Mouse (Mus musculus) CD4-positive, CD25-positive, alpha-beta regulatory T cell, adult 4 months (primary cell): ENCODE data around the gene Ncam2. TPM values are rescaled to one million over a fixed set of nuclear protein-coding genes. Genes with fewer than 3 reads are reported as not detected.

Source experiments
- ATAC-seq: one replicate; pipeline ENCODE4 v1.8.0; 2017
- polyA plus RNA-seq, 2 experiments: library from polyadenylated mRNA; unstranded; fragments of 100-300 nt; shearing (Covaris generic); gene quantifications; one replicate each; pipeline ENCODE4 v1.2.1; 2017

The Ncam2 gene
- polyA plus RNA-seq: under 1 TPM in 1 of 2 experiments, not detected in 1; 0.13 TPM

DNA sequence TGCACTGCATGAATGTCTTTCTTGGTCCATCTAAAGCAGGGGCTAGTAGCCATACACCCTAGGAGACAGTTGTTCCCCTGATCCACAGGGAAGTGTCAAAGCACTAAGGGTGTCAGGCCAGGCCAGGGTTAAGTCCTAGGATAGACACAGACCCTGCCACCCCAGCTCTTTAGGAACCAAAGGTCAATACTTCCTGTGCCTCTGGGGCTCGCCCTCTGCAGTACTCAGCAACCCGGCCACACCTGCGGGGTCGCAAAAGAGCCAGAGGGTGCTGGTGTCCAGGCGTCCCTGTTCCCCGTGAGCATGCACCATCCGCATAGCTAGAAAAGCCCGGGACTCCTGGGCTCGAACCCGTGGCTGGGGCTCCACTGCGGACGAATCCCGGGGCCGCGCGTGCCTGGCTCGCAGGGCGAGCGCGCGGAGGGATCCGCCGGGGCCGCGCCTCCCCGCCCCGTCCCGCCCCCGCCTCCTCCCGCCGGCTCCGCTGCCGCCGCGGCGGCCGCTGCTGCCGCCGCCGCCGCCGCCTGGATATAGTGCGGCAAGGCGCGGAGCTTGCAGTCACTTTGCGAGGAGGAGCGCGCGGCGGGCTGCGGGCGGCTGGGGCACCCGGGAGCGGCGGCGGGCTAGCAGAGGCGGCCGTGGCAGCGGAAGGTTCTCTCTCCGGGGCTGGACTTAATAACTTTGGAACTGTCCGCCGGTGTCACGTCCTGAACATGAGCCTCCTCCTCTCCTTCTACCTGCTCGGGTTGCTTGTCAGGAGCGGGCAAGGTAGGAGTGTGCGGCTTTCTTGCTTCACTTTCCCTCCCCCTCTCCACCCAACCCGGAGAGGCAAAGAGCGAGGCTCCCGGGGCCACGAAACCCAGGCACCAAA lies at the start of gene Ncam2:
Gene Ncam2, plus strand, starts transcription at position 497 of the 871 bp plus-strand sequence.
- no peak for ATAC-seq

DNA sequence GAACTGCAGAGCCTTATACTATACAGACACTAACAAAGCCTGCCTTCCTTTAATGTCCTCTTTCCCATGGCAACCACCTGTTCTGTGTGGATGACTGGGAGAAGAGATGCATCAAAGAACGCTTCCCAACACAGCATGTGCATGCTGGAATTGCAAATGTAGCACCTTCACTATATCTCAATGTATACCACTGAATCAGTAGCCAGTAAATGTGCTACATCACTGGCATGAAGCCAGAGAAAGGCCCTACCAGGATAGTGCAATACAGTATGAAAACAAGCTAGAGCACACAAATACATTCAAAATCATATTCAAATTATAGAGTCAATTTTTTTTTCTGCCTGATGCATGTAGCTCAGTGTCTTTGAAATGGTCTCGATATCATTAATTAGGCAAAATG lies 29.7 kb upstream of the Ncam2 start:
- no peak for ATAC-seq

DNA sequence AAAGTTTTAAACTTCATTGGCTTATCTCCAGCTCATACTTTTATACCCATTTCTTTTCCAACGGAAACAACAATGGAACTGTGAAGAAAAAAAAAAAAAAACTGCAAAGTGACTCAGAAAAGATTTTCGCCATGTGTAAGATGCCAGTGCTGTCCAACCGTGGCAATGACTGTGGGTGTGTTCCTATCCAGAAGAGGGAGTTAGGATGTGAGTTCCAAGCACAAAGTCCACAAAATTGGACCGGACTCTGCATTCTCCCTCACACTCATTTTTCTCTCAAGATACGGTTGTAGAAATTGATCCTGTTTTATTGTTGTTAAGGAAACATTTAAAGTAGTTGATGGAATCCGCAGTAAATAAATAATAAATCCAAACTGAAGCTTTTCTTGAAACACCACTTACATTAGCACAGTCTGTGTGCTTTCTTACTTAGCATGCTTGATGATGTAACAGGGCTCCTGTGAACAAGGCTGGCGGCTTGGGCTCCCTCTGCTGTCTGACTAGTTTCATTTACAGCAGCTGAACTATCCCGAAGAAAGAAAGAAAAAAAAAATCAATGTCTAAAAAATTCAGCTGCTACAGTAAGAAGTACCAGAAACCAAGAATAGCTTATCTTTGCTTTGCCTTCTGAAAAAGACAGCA lies 25.1 kb upstream of the Ncam2 start:
- ATAC-seq: no peak

DNA sequence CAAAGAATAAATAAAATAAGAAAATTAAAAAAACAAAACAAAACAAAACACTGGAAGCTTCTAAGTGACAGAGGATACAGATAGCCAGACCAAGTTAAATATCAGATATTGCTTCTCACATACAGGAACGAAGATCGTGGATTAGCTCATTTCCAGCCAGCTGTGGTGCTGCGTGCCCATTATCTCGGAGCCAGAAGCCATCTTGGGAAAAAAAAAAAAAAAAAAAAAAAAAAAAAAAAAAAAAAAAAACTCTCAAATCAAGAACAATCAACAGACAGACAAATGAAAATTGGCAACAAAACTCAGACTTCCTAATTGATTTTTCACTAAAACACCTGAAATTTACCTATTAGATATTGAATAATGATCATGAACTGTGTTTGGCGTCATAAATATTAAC lies 20.7 kb upstream of the Ncam2 start:
- ATAC-seq: no peak

DNA sequence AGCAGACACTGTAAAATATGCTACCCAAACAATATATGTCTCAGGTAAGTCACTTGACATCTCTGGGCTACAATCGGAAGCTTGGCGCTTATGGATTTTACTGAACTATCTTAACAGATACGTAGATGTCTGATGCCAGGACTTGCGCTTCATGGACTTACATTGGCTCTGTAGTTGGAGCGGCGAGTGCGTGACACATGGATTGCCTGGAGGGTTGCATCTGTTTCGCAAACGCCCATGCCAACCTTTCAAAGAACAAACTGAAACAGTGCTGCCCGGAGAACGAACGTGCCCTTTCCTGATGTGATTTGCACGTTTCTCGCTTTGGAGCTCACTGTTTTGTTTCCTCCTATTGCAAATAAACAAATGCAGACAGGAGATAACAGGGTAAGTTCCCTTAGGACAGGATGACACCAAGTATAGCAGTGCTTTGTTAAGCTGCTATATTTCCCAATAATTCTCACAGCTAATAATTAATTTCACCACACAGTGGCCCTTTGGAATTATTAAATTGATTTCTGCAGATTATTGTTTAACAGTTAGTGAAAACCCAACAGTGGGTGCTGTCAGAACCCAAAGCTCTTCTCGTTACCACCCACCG lies 12.8 kb upstream of the Ncam2 start:
- no peak for ATAC-seq

DNA sequence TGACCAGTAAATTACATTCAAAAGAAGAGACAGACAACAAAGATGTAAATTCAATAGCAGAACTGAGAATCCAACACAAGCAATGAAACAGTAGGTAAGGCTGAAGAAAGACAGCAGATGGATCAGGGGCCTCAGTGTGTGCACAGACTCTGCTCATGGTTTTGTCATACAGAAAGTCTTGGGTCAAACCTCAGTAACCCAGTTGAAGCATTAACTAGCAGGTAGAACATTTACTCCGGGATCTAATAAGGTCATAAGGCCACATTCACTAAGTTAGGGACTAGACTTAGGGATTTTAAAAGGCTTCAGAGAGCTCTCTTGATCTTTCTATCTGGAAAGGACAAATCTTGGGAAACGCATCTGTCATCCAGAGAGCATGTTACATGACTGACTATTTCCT lies 8.9 kb upstream of the Ncam2 start:
- no peak for ATAC-seq

DNA sequence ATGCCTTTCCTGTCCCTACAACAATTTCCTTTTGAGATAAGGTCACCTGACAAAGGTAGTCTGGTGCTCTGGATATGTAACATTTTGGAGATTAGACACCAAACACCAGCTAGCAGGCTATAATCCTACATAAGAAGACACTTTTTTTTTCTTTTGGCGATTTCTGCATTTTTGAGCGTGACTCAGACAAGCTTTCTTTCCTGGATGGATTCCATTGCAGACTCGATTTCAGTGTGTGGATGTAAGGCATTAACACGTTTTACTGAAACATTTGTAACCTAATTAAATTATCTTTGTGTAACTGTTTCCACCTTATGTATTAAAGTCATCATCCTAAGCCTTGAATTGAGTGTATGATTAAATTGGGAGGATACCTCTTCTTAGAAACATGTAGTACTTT lies 7.9 kb upstream of the Ncam2 start:
- no peak for ATAC-seq

DNA sequence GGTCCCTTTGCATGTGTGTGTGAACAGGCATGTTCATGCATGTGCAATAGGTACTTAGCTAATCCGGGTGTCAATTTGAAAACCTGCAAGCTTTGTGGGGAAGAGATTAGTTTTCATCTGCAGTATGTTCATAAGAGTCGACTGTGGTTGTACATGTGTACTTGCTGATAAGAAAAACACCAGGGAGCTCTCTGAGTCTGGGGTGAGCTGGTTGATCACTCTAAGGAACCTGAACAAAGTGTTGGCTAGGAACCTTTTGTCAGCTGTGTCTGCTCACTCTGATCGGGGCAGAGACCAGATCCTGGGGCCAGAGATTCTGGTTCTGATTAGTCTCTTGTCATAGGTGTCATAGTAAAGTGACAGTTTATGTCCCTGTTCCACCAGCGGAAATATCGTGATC lies 1.0 kb upstream of the Ncam2 start:
- ATAC-seq: no peak

DNA sequence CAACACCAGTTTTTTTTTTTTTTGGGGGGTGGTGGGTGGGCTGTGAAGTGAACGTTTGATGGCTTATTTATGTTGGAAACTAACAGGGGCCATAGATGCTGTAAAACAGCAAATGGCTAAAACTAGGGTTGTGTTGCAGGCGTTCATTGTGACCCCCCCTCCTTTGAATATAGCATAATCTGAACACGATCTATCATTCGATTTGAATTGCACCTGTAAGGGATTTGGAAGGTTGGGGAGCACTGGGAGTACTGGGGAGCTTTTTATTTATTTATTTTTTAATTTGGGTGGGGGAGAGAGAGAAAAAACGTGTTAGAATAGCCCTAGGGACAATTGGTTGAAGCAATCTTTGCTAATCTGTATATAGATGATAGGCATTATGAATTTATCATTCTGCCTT lies 974 bp downstream of the Ncam2 start:
- no peak for ATAC-seq

DNA sequence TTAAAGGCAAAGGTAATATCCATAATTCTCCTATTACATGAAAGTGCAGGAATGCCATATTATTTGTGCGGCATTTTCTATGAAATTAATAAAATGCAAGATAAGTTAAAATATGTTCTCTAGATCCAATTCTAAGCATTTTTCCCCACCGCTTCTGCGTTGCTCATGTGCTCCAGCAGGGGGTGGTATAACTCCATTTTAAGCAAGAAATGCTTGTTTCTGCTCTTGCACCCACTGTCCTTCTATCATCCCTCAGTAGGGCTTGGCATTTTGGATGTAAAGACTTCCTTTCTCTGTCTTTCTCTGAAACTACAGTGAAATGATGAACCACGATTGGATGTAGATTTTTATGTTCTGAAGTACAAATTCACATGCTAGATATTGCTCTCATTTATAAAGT lies 1.5 kb downstream of the Ncam2 start:
- no peak for ATAC-seq

DNA sequence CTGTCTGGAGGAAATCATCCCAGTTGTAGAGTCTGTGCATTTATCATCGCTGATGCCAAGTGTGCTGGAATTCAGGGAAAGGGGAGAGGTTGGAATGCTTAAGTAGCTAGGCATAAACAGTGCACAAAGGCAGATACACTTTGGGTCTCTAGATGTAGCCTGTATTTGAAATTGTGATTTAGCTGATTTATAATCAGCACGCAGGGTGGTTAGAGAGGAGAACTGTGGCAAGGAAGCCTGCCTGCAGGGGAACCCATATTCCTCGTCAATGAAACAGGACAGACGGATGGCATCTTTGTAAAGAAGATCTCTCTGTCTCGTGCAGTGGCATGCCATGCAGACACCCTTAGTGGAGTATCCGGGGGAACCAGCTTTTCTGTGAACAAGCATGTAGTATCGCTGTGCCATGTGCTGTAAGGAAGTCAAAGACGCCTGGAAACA lies 2.2 kb downstream of the Ncam2 start:
- no peak for ATAC-seq

DNA sequence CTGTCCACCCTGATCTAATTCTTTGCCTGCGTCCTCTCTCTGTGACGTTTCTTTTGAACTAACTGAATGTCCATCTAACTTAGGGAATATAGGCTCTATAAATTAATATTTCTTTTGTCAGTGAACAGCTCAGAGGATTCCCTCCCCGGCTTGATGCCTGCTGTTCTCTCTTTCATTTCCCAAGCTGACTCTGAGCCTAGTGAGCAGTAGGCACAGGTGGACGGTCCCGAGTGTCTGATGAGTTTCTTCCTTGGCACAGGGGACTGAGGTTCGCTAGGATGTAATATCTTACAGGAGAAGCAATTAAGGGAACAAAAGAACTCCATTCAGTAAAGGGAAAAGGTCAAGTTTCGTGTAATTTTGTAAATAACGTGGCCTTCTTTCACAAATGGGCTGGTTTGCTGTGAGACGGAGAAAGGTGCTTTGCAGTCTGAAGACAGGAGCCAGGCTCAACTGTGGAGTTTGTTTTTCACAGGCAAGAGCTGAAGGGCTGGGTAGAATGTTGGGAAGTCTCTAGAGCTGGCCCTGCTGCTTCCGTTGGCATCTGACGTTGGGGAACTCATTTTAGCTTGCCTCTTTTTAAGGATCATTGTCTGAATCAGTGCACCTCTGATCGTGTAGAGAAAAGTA lies 4.0 kb downstream of the Ncam2 start:
- no peak for ATAC-seq

DNA sequence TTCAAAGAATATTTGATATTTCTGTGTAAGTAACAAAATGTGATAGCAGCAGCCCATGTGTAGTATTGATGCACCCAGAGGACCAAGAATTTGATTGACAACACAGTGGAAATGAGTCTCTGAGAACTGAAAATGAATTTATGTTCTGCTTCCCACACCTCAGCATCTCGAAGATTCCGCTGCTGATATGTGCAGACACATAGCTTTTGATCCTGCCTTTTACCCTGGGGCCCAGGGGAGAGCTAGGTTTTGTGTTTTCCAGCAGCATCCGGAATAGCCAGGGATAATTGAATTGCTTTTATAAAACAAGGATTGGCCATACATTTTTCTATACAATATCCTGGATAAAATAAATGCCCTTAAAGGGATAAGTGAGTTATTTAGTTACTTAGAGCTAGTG lies 20.7 kb downstream of the Ncam2 start:
- ATAC-seq: no peak

DNA sequence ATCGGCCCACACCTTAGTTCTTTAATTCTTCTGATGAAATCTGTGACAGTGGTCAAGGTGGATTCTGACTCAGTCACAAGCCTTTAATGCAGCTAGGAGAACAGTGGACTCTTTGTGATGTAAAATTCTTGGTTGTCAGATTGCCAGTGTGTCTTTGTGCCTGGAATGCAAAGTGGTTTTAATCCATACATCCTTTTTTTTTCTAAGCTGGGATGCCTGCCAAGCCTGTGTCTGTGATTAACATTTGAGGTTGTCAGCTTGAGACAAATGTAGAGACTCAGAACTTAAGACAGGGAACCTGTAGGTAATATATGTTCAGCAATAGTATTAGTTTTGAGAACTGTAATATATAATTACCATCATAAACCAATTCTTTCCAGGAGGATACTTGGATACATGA lies 23.3 kb downstream of the Ncam2 start:
- no peak for ATAC-seq

DNA sequence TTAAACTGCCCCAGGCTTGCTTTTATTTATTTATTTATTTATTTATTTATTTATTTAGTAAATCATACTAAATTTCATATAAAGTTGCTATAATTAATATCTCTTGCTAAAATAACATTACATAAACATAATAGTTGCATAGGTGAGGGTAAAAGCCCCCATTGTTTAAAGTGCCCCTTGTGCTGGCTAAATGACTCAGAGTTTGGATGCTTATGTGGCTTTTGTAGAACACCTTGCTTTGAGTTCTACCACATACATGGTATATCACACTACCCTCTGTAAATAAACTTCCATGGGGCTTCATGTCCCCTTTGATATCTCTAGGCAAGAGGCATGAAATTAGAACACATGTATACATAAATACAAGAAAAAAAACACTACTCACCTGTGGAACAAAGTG lies 23.8 kb downstream of the Ncam2 start:
- ATAC-seq: no peak

DNA sequence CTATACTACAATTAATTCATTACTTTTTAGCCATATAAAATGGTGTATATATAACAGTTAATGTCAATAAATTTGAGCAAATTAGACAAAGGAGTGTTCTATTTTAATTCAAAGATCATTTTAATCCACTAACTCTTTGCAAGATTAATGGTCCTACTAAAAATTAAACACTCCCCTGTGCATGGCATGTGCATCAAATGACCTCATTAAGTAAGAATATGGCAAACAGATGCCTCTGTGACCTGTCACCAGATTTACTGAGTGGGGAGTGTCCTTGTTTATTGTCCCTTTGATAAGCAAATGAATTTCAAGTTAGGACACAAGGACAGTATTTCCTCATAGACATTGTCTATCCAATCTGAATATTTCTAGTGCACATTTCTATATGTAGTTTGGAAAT lies 54.4 kb downstream of the Ncam2 start:
- ATAC-seq: no peak

DNA sequence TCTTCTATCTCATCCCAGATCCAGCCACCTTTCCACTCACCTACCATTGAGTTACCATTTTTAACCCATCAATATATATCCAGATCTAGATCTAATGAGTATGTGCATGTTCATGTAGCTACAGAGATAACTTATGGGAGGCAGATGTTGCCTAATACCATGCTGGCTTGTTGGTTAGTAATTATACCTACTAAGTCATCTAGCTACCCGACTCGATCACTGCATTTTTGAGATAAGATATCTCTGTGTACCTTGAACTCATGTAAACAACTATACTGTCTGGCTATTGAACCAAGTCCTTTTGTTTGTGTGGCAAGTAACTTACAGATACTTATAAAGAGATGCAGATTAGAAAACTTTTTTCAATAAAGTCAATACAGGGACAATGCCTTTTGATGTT lies 59.9 kb downstream of the Ncam2 start:
- ATAC-seq: no peak

DNA sequence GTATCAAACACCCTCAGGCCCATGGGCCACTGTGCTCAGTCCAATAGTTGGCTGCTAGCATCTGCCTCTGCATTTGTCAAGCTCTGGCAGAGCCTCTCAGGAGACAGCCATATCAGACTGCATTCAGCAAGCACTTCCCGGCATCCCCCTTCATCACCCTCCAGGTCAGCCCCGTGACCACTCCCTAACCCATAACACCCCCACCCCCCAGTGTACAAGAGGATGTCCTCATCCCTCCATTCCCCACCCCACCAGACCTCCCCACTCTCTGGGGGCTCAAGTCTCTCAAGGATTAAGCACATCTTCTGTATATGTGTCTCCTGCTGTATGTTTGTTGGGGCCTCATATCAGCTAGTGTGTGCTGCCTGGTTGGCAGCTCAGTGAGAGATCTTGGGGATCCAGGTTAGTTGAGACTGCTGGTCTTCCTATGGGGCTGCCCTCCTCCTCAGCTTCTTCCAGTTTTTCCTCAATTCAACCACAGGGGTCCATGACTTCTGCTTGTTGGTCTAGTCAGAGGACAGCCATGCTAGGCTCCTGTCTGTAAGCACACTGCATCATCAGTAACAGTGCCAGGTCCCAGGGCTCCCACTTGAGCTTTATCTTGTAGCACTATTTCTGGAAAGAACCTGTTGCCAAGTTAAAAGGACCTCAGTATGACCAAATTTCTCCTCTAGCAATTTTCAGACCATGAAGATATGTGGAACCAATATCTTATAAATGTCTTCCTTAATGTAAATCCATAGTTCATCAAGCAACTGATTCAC lies 73.3 kb downstream of the Ncam2 start:
- ATAC-seq: no peak

DNA sequence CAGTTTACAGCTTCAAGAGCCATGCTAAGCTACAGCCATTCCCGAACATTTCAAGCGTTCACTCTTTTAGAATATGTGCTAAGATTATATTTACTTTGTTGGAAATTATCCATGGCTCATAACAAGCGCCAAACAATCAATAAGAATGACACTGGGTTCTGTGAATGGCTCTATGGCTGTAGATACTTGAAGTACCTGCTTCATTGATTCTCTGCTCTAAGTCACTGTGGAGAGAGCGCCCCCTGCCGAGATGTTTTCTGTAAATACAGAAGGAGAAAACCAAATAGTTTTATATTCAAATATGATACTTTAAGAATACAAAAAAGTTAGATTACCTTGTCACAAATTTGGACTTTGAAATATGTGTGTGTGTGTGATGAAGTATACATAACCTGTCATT lies 83.7 kb downstream of the Ncam2 start:
- no peak for ATAC-seq

DNA sequence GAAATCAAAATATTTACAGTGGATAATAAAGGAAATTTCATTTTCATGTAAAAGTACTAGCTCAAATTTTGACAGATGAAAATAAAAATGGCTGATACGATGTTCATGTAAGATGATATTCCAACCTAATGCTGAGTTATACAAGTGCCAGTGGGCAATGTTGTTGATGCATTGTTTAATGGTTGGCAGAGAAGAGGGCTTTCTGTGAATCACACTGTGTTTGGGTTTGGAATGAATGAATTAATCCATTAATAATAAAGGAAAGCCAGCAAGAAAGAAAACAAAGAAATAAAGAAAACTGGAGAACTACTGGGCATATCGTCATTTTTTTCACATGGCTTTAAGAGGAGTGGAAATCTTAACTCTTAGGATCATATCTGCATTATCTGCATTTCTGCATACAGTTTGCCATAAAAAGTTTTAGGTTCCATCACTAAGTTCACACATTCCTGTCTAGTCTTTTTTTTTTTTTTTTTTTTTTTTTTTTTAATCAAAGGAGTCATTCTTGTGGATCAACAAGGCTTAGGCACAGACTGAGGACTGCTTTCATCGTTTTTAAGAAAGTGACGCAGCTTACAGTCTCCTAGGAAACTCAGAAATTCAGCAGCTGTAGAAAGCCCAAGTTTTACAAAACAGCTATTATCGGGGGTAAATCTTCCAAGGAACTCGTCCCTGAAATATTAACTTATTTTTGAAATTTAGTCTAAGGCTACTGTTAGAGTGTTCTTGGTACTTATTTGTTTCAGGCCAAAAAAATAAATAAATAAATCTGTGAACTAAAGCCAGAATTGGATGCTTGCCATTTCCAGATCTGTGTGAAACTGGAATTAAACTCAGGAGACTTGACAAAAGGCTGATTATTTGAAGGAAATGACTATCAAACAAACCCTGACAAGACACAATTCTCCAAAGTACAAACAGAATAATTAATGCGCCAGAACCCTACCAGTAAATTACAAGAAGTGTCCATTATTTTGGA lies 84.7 kb downstream of the Ncam2 start:
- ATAC-seq: no peak

DNA sequence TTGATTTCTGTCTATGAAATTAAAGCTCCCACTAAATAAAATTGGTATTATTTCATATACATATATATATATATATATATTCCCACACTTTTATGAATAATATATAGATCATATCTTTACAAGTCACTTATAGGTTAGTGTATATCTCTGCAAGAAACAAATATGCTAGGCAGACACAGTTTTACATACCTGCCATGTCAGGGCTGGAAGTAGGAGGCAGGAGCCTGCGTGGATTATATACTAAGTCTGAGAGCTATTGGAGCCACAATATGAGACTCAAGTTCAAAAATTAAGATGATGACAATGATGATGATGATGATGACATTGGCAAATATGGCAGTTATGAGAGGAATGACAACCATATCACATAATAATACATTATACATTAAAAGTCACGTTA lies 85.4 kb downstream of the Ncam2 start:
- no peak for ATAC-seq
